Mouse (Mus musculus) neural tube, embryonic 14.5 days (tissue): ENCODE data around the gene Fam219a. TPM values are rescaled to one million over a fixed set of nuclear protein-coding genes. Genes with fewer than 3 reads are reported as not detected.

Experiments
- ATAC-seq: fragments of 200-750 bp; cut with Nextera tagmentation; 2 replicates; pipeline ENCODE4 v1.8.0; 2017; ENCODE audit warnings: low read depth, mild to moderate bottlenecking, moderate TSS enrichment, moderate library complexity
- H3K27ac ChIP-seq: fragments of 300-500 bp; sonication (generic); 2 replicates; pipeline ENCODE4 v1.5.1; 2014; ENCODE audit warnings: low read depth, mild to moderate bottlenecking, control low read depth, low read length, moderate library complexity, mixed read lengths
- H3K27me3 ChIP-seq: fragments of 300-500 bp; sonication (generic); 2 replicates; pipeline ENCODE4 v1.6.1; 2014; ENCODE audit warnings: low read length; ENCODE audit not compliant: control insufficient read depth, insufficient read depth
- H3K36me3 ChIP-seq: fragments of 300-500 bp; sonication (generic); 2 replicates; pipeline ENCODE4 v1.6.1; 2014; ENCODE audit warnings: low read length, mixed read lengths; ENCODE audit not compliant: control insufficient read depth, insufficient read depth
- H3K4me1 ChIP-seq: fragments of 300-500 bp; sonication (generic); 2 replicates; pipeline ENCODE4 v1.6.1; 2014; ENCODE audit warnings: low read length; ENCODE audit not compliant: control insufficient read depth, insufficient read depth
- H3K4me2 ChIP-seq: fragments of 300-500 bp; sonication (generic); 2 replicates; pipeline ENCODE4 v1.6.1; 2014; ENCODE audit warnings: mild to moderate bottlenecking, low read depth, low read length, control low read depth
- H3K4me3 ChIP-seq: fragments of 300-500 bp; sonication (generic); 2 replicates; pipeline ENCODE4 v1.5.1; 2014; ENCODE audit warnings: low read depth, low read length, control low read depth, mixed read lengths
- H3K9ac ChIP-seq: fragments of 300-500 bp; sonication (generic); replicated peaks from 2 replicates; pipeline ENCODE4 v1.6.1; 2014; ENCODE audit warnings: low read depth, mild to moderate bottlenecking, control low read depth, low read length, mixed read lengths
- H3K9me3 ChIP-seq: fragments of 300-500 bp; sonication (generic); 2 replicates; pipeline ENCODE4 v1.6.1; 2016; ENCODE audit warnings: low read length; ENCODE audit not compliant: control insufficient read depth
- WGBS: fragments of 180-500 bp; shearing (Covaris S2); extraction: QIAGEN DNeasy Blood & Tissue Kit; methylation state at CpG from one replicate; pipeline ENCODE4 v1.1.7; 2014; 5-methylcytosine and 5-hydroxymethylcytosine counted together
- polyA plus RNA-seq: library from polyadenylated mRNA; unstranded; fragments of >200 nt; fragmentation: Nextera tagmentation; extraction: Ambion mirVana; gene quantifications from 2 replicates; pipeline ENCODE4 v1.2.1, GENCODE M21; 2014

Gene Fam219a
- polyA plus RNA-seq, 1 experiment from 2014 or later: 23.5 TPM

DNA sequence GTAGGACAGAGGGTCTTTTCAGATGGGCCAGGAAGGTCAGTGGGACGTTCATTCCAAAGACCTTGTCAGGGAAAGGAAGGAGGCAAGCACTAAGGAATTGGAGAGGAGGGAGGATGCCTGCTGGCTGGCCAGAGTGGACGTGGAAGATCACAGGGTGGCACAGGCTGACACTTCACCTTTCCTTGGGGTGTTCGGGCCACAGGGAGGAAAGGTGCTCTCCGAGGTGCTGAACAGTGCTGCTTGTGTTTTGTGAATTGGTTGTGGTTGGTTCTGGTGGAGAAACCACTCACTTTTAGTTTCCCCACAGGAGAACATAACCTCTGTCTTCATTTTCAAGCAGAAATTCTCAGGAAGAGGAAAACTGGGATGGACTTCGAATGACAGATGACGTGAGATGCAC is 36.9 kb downstream of the Fam219a start:
- H3K9ac ChIP-seq: no peak overlapping the region
- H3K27ac ChIP-seq: no peak overlapping the region
- H3K4me3 ChIP-seq: no peak overlapping the region
- H3K9me3 ChIP-seq: no peaks in the 10 kb centered on the region
- H3K4me2 ChIP-seq: no peak overlapping the region
- WGBS: 37% methylated on average over 6 of the region's 6 CpGs
- H3K4me1 ChIP-seq: peaks cover 13% of the 10 kb centered on the region
- no peak for ATAC-seq
- no peaks in the 10 kb centered on the region for H3K36me3 ChIP-seq
- no peaks in the 10 kb centered on the region for H3K27me3 ChIP-seq

DNA sequence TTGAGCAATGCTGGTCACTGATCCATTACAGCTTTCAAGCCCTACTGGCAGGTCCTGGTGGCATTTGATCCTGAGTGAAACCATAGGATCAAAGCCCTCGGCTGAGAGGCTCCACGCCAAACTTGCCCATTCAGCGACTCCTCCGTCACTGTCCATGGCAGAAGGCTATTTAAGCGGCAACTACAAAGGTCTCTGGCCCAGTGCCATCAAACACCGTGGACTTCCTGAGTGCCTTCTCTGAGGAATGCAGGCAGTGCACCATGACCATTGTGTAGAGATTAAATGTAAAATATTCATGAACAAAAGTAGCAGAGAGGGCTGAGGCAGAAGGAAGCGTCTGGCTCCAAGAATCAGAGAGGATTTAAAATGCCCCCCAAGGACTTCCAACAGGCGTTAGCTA is 41.3 kb downstream of the Fam219a start:
- ATAC-seq: peak; percentile 18; the same call in 1 of the 2 replicates
- H3K27me3 ChIP-seq: no peaks in the 10 kb centered on the region
- peaks cover 26% of the 10 kb centered on the region for H3K4me1 ChIP-seq
- H3K27ac ChIP-seq: peak overlapping the region; percentile 24; the same call in 1 of the 2 replicates
- WGBS: 11% methylated on average over 8 of the region's 8 CpGs
- H3K4me2 ChIP-seq: no peak overlapping the region
- H3K36me3 ChIP-seq: peaks cover 4% of the 10 kb centered on the region; the same call in 1 of the 2 replicates
- no peak overlapping the region for H3K4me3 ChIP-seq
- no peaks in the 10 kb centered on the region for H3K9me3 ChIP-seq
- no peak overlapping the region for H3K9ac ChIP-seq

- Histone ChIP-seq H3K4me2 (no peak overlapping the region), H3K9ac (0 out of 2 replicates have a peak overlapping the region, but pooled peaks have one; percentile 11), H3K27ac (no peak overlapping the region), H3K27me3 (no peaks in the 10 kb centered on the region), H3K4me3 (no peak overlapping the region), H3K36me3 (peaks cover 4% of the 10 kb centered on the region; the same call in 1 of the 2 replicates), H3K4me1 (peaks cover 26% of the 10 kb centered on the region), H3K9me3 (no peaks in the 10 kb centered on the region)
- ATAC-seq: peak; percentile 18; the same call in 1 of the 2 replicates
- WGBS: 18% methylated on average over 13 of the region's 13 CpGs
Measured at GRCm38 (mm10) chr4:41527076-41527475, 42.3 kb downstream of the Fam219a start.

DNA sequence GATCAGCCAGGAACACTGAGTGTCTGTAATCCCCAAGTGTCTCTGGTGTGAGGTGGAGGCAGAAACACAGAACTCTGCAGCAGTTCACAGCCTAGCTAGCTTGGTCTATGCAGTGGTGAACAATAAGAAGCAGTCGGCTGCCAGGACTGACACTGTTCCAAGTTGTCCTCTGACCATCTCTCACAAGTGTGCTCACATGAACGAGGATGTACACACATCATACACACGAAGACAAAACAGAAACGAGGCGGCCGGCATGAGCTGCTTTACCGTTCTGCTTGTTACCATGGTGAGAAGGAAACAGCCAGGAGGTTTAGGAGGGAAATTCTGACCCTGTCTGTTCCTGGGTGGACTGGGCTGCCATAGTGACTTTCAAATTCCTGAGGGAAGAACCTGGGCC is 42.8 kb downstream of the Fam219a start:
- ATAC-seq: no peak
- Histone ChIP-seq H3K27ac (no peak overlapping the region), H3K36me3 (peaks cover 4% of the 10 kb centered on the region; the same call in 1 of the 2 replicates), H3K27me3 (no peaks in the 10 kb centered on the region), H3K9ac (0 out of 2 replicates have a peak overlapping the region, but pooled peaks have one; percentile 11), H3K4me2 (no peak overlapping the region), H3K4me3 (no peak overlapping the region), H3K4me1 (peaks cover 26% of the 10 kb centered on the region), H3K9me3 (no peaks in the 10 kb centered on the region)
- WGBS: 19% methylated on average over 7 of the region's 7 CpGs

DNA sequence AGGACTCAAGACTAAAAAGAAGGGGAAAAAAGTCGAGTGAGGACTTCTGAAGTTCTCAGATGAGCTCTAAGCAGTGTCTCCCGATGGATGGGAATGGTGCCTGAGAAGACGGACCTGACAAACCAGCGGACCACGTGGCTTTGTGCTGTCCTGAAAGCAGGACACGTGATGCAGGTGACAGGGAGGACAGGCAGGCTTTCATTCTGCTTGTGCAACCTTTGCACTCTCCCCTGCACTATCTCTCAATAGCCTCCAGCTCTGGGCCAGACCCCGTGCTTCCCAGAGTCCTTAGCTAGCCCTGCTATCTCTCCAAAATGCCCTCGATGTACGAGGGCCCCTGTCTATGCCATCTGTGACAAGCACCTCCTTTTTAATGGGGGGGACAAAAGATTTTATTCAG is 44.5 kb downstream of the Fam219a start:
- Histone ChIP-seq H3K27me3 (no peaks in the 10 kb centered on the region), H3K9ac (no peak overlapping the region), H3K4me1 (peaks cover 26% of the 10 kb centered on the region), H3K9me3 (no peaks in the 10 kb centered on the region), H3K4me2 (no peak overlapping the region), H3K4me3 (no peak overlapping the region), H3K36me3 (peaks cover 7% of the 10 kb centered on the region; the same call in 1 of the 2 replicates), H3K27ac (no peak overlapping the region)
- 76% methylated on average over 9 of the region's 9 CpGs for WGBS
- no peak for ATAC-seq

DNA sequence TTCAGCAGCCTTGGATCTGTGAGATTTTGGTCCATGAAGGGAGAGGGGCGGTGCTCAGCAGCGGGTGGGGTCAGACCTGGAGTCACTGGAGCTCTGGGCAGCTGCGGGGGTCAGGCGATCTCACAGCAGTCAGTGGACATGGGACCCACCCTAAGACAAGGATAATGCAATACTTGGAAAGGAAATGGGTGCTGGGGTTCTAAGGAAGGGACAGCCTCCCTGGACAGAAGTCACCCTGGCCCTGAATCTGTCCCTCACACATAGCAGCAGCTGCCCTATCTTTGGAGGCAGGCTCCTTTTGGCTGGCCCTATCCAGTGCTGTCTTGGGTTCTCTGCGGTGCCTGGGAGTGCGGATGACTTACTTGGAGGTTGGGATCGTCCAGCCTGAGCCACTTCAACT is 45.5 kb downstream of the Fam219a start:
- no peaks in the 10 kb centered on the region for H3K9me3 ChIP-seq
- ATAC-seq: no peak
- H3K4me2 ChIP-seq: no peak overlapping the region
- no peak overlapping the region for H3K4me3 ChIP-seq
- no peak overlapping the region for H3K9ac ChIP-seq
- no peak overlapping the region for H3K27ac ChIP-seq
- H3K4me1 ChIP-seq: peaks cover 26% of the 10 kb centered on the region
- H3K27me3 ChIP-seq: no peaks in the 10 kb centered on the region
- peaks cover 9% of the 10 kb centered on the region; the same call in 1 of the 2 replicates for H3K36me3 ChIP-seq
- WGBS: 83% methylated on average over 7 of the region's 7 CpGs

DNA sequence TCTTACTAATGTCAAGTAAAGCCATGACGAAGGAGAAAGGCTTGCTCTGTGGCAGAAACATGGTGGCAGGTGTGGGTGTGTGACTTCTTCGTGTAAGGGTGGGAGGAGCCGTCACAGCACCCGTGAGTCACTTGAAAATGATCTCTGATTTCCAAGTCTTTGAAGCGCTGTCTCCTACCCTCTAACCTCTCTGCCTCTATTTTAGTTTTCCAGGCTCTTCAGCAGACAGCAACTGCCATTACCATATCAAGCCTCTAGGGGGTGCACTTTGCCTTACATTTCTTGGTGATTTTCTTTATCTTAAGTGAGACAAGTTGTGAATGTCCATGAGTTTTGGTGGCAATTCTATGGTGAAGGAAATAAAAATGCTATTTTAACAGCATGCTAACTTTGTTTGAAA is 46.5 kb downstream of the Fam219a start:
- H3K4me1 ChIP-seq: peaks cover 16% of the 10 kb centered on the region
- H3K4me3 ChIP-seq: no peak overlapping the region
- no peak overlapping the region for H3K4me2 ChIP-seq
- H3K9me3 ChIP-seq: no peaks in the 10 kb centered on the region
- H3K36me3 ChIP-seq: peaks cover 9% of the 10 kb centered on the region; the same call in 1 of the 2 replicates
- no peaks in the 10 kb centered on the region for H3K27me3 ChIP-seq
- no peak overlapping the region for H3K9ac ChIP-seq
- ATAC-seq: no peak
- no peak overlapping the region for H3K27ac ChIP-seq
- 59% methylated on average over 5 of the region's 5 CpGs for WGBS

DNA sequence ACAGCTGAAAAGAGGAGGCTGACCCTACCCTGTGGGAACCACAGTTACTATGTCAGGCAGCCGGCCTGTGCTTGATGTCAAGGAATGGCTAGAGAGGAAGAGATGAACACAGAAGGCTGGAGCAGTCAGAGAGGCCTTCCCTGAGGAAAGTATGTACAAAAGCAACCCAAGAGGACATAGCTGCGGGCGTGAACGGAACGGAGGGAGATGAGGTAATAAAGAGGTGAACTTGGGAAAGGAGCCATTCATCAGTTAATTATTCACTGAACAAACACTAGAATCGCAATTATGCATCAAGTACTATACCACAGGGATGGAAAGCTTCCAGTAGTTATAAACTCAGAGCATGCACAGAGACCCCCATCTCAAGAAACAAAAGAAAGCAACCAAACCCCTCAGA is 47.2 kb downstream of the Fam219a start:
- no peak overlapping the region for H3K9ac ChIP-seq
- ATAC-seq: no peak
- H3K4me2 ChIP-seq: no peak overlapping the region
- H3K4me3 ChIP-seq: no peak overlapping the region
- no peaks in the 10 kb centered on the region for H3K27me3 ChIP-seq
- H3K4me1 ChIP-seq: peaks cover 9% of the 10 kb centered on the region; the same call in 1 of the 2 replicates
- WGBS: 75% methylated on average over 6 of the region's 6 CpGs
- peaks cover 9% of the 10 kb centered on the region; the same call in 1 of the 2 replicates for H3K36me3 ChIP-seq
- H3K9me3 ChIP-seq: no peaks in the 10 kb centered on the region
- H3K27ac ChIP-seq: no peak overlapping the region

- H3K9me3 ChIP-seq: no peaks in the 10 kb centered on the region
- no peaks in the 10 kb centered on the region for H3K27me3 ChIP-seq
- WGBS: 41% methylated on average over 14 of the region's 14 CpGs
- no peak overlapping the region for H3K9ac ChIP-seq
- H3K4me1 ChIP-seq: no peaks in the 10 kb centered on the region
- H3K36me3 ChIP-seq: peaks cover 9% of the 10 kb centered on the region; the same call in 1 of the 2 replicates
- no peak overlapping the region for H3K4me3 ChIP-seq
- H3K27ac ChIP-seq: no peak overlapping the region
- H3K4me2 ChIP-seq: no peak overlapping the region
- no peak for ATAC-seq
Measured at GRCm38 (mm10) chr4:41520641-41521040, 48.7 kb downstream of the Fam219a start.
